Mouse (Mus musculus): ENCODE results near the gene Cep57l1.
A peak's percentile ranks its signal among the peaks of the same experiment; 100 is the strongest.
"Not testable (repeated sequence)": the region's sequence is repeated elsewhere in the genome, so short reads cannot be mapped to it uniquely, and the experiment has no call there.

Gene Cep57l1

DNA sequence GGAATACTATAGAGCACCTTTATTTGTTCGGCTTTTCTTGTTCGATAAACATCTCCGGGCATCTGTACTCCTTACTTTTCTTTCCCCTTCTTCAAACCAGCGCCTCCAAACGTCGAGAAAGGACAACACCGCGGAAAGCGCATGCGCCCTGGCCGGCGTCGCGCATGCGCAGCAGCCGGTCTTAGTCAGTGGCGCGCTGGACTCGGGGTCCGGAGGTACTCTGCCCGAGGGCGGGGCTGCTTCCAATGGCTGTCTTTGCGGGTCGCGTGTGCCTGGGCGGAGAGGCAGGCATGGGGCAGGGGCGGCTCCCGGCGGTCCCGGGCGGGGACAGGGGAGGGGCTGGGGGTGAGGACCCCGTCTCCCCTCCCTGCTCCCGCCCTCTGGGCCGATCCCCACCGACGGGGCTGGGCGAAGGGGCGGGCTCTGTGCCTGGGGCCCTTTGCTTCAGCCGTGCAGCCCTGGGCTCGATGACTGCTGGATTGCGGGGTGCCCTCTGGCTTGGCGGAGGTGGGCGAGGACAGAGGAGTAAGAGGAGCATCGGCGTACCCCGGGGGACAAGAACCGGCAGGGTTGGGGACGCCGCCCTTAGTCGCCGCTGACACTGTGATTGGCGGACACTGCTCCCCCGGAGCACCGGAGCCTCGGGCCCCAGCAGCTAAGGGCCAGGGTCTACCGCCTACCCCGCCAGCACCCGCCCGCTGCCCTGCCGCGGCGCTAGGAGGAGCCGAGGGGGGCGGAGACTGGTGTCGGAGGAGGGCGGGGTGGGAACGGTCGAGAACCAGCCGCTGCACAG is at the start of gene Cep57l1, which contains the start of gene Sesn1:
Gene Cep57l1 (minus strand): TSS at position 101 of the 793 bp plus-strand sequence.
Gene Sesn1 (plus strand): TSS at position 165 of the 793 bp plus-strand sequence.
- DNase-seq = peak; percentile 99

DNA sequence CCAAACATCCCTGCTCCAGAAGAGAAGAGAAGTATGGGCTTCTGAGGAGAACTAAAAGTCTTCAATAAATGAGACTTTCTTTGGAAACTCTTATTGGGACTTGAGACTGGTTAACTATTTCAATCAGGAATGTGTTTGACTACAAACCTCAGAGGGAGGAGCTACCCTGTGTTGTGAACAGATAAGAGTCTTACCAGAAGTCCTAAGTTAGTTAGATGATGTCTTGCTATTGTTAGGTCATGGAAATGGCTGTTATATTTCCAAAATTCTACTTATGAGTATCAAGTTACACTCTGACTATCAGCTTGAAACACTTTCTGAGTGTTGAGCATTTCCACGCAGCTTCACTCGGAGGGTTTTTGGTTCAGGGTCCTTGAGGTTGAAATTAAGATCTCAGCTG is 39.0 kb upstream of the Cep57l1 start:
- DNase-seq = no peak

DNA sequence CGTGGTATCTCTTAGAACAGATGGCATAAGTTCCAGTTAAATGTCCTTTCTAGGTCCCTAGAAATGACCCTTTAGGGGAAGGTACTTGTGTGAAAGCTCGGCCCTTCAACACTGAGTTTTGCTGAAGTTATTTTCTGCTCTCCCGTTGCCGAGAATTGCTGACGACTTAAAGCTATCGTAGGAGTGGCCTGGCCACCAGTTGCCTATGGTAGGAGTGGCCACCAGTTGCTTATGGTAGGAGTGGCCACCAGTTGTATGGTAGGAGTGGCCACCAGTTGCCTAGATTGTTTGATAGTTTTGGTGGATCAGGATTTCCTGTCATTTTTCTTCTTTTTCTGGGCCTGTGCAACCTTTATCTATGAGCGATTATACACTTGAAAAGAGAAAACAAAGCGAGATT is 38.1 kb upstream of the Cep57l1 start:
- DNase-seq = peak; percentile 77

DNA sequence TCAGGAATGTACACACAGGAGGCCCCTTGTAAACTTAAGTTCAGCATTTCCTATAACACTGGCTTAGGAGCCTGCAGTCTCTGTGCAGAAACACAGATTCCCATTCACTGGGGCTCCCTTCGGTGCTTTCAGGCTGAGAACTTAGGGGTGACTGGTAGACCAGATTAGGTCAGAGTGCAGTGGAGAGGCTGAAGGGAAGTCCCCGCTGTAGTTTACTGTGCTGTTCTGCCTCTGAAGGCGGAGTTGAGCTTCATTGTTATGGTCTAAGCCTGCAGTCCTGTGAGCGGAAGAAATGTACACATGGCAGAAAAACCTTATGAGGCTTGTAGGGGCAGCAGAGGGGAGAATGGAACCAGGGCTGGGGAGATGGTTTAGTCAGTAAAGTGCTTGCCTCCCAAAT is 29.2 kb upstream of the Cep57l1 start:
- peak; percentile 74 for DNase-seq

DNA sequence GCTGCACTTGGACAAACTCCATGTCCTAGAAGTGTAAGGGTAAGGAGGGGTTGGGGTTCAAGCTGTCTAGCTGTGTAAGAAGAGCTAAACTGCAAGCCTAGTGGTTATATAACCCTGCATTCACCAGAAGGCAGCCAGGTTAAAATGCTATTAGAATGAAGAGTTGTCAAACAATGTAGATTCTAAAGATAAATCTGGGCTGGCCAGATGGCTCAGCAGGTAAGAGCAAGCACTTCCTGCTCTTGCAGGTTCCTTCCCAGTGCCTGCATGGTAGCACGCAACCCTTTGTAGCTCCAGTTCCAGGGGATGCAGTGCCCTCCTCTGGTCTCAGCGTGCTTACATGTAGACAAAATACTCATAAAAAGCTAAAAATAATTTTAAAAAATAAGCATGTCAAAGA is 24.5 kb upstream of the Cep57l1 start:
- DNase-seq = peak; percentile 83

DNA sequence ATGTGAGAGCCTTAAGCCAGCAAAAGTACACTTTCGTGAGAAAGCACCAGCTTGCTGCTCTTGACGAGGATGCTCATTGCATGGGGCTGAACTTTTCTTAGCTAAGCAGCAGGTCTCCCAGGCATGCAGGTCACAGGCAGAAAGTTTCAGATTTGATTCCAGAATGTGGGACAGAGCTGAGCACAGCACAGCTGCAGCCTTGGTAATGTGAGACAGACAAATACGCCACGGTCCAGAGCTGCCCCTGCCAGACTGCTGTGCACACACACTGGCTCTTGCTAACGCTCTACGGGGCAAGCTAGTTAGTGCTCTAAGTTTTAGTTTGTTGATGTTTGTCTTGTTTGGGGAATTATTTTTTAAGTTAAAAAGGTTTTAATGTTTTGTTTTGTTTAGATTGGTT is 22.5 kb upstream of the Cep57l1 start:
- DNase-seq = peak; percentile 87

DNA sequence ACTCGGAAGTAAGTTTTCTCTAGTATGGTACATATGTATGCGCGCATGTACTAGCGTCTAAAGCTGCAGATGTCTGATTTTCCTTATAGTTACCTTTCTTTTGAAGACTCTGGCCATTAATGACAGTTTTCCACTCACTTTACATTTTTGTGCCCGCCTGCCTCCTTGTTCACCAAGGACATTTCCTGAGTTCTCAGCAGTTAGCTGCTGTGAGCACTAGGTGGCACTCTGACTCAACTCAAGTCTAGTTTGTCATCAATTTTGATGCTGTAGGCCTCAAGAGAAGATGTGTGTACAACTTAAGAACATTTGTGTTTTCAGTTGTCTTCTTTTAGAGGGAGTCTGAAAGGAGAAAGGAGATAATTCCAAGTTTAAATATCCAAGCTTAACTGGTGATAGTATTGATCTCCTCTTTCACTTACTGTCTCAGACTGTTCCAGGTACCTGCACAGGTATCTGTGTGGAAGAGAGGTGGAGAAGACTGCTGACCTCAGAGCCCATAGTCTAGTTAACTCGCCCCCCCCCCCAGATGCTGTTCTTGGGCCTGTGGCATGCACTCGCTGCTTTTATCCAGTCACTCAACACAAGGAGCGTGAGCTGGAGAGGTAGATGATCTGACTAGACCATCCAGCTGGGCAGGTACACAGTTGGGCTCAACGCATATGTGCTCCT is 21.3 kb upstream of the Cep57l1 start:
- DNase-seq = peak; percentile 91

DNA sequence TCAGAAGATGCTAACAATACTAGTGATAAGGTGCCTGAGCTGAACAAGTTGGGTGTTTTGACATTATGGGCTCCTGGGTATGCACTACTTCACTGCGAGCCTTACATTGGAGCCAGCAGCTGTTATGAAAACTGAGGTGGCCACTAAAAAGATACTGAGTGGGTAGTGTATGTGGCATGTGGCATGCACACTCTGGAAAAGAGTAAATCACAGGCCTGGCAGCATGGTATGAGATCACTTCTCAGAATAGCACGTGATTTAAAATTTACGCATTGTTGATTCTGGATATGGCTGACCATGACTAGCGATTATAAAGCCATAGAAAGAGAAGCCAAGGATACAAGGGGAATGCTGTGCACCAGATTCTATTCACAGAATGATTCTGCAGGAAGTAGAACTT is 20.8 kb upstream of the Cep57l1 start:
- DNase-seq = peak; percentile 81

DNA sequence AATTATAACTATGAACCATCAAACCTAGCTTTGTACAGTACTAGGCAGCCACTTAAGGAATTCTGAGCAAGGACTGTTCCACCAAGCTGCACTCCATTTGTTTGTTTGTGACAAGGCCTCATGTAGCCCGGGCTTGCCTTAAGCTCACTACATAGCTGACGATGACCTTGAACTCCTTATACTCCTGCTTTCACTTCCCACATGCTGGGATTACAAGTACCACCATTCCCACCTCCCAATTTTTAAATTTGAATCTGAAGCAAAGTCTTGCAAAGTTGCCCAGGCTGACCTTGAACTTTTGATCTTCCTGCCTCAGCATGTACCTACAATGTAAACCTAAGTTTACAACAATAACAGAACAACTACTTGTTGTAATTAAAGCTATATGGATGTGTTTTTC is 20.3 kb upstream of the Cep57l1 start:
- DNase-seq = peak; percentile 19

DNA sequence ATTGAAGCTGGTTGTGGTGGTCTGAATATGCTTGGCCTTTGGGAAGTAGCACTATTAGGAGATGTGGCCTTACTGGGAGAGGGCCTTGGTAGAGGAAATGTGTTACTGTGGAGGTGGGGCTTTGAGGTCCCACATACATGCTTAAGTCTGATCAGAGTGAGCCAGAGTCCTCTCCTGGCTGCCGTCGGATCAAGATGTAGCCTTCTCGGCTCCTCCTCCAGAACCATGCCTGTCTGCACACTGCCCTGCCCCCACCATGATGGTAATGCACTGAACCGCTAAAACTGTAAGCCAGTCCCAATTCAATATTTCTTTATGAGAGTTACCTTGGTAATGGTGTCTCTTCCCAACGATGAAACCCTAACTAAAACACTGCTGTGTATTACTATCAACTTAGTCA is 19.5 kb upstream of the Cep57l1 start:
- DNase-seq = peak; percentile 49

DNA sequence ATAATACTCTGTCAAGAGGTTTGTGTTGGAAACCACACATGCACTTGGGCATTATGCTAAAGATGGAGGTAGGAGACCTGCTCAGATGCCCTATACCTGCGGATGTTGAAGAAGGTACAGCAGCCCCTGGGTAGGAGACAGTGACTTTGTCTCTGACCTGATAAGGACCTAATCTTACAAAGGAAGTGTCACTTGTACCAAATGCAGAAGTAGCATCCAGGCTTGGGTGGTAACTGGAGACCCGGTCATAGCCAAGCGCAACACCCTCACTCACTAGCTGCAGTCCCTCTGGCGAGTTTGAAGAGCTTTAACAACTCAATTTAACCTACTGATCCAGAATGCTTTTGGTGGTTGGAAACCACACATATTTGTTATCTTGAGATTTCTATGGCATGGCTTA is 18.1 kb upstream of the Cep57l1 start:
- DNase-seq = peak; percentile 61

DNA sequence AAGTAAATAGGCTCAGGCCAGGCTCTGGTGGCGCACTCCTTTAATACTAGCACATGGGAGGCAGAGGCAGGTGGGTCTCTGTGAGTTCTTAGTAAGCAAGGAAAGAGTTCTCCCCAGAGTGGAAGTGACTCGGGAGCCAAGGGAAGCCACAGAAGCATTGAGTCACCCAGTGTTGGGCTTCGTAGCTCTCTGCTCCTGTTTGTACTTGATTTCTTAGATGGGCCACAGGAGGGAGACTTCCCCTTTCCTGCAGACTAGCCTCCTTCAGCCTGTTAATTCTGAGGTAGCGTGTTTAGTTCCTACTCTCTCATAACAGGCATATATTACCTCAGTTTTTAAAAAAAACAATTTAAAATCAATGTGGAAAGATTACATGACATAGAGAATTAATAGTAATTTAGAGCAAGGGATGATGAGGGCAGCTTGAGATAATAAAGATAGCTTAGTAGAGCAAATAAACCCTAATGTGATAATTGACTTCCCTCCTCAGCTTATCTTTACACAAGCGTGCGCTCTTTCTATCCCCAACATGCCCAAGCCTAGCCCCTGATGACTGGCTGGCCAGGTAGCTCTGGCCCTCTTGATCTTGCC is 16.9 kb upstream of the Cep57l1 start:
- DNase-seq = peak; percentile 81

DNA sequence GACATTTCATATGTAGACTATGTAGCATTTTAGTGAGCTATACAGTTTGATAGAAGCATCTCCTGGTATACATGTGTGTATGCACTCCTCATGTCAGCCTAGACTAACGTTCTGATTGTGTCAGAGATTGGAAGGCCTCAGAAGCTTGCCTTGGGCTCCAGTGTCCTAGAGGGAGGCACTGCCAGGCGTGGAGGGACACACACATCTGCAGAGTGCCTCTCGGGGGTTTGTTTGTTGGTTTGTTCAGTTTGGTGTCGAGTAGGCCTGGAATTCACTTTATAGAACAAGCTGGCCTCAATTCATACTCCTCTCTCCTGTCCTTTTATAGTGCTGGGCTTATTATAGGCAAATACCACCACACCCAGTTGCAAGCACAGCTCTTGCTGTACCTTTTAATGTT is 16.3 kb upstream of the Cep57l1 start:
- peak; percentile 83 for DNase-seq

DNA sequence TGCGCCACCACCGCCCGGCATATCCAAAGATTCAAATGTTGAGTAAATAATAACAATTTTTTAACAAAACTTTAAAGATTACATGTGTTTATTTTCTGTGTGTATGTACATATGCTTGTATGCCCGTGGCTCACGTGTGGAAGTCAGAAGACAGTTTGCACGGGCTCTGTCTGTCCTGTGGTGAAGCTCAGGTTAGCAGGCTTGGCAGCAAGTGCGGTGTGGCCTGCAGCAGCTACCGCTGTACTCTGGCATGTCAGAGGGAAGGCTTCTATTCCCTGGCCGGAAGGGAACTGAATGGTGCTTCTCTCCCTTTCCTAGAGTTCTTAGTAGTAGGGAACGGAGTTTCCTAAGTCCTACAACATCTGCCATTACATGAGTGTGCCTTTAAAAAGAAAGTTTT is 15.4 kb upstream of the Cep57l1 start:
- DNase-seq = peak; percentile 92

DNA sequence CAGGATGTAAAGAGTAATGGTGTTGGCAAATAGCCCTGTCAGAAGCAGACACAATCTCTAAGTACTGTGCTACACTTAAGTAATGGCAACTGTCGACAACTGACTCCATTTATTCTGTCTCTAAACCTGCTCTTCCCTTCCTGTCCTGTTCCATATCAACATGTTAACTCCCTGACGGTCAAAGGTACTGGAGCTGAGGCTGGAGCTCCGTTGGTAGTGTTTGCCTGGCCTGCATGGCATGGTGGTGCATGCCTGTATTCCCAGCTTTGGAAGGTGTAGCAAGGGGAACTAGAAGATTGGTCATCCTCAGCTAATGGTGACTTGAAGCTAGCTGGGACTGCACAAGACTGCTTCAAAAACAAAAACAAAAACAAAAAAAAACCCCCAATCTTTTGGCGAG is 14.2 kb upstream of the Cep57l1 start:
- DNase-seq = peak; percentile 85

DNA sequence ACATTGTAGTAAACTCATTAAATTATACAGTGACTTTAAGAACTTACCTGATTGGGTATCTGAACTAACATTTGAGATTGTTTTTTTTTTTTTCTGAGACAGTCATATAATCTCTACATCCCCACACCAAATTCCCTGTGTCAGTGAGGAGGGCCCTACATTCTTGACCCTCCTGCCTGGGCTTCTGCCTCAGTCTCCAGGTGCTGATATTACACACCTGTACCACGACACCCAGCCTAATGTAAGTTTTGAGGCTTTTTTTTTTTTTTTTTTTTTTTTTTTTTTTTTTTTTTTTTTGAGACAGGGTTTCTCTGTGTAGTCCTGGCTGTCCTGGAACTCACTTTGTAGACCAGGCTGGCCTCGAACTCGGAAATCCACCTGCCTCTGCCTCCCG is 13.6 kb upstream of the Cep57l1 start:
- peak; percentile 79 for DNase-seq

DNA sequence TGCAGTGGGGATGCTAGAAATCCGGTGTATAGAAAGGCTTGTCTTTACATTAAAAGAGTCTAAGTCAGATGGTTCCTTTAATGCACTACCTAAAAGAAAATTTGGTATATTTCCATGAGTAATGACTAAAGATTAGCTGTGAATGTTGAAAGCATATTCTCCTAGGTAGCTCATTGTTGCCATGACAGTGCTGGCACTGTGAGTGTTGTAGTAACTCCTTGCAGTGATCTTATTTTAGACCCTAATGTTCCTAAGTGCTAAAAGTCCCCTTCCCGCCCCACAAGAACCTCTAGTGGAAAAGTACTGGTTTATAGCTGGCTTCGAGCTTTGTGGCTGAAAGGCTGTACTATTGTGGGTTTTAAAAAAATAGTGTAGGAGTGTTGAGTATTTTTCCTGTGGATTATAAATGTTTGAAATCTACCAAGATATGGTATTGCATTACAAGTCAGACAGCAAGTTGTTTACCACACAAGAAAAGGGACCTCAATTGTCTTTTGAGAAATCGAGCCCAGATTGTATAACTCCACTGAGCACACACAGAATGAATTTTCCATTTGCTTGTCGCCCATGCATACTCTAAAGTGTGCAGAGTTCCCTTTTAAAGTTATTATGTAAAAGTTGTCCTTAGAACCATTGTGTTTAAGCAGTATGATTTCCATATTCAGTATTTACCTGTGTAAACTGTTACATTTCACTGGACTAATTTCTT is 13.1 kb upstream of the Cep57l1 start:
- DNase-seq = peak; percentile 91

DNA sequence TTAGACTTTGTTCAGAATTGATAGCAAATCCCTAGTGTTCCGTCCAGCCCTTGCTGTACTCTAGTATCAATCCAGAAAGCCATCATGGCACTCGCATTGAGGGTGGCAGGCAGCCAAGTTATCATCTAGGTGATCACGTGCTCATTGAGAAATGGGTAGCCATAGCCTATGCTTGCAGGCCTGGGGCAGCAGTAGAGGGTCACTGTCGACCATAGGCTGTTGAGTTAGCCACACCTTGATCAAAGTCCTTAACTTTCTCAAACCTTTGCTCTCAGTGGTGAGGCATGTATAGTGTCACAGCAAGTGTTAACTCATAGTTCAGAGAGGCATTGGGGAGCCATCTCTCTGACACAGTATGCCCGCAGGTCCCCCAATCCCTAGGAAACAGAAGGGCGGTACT is 11.5 kb upstream of the Cep57l1 start:
- peak; percentile 82 for DNase-seq

DNA sequence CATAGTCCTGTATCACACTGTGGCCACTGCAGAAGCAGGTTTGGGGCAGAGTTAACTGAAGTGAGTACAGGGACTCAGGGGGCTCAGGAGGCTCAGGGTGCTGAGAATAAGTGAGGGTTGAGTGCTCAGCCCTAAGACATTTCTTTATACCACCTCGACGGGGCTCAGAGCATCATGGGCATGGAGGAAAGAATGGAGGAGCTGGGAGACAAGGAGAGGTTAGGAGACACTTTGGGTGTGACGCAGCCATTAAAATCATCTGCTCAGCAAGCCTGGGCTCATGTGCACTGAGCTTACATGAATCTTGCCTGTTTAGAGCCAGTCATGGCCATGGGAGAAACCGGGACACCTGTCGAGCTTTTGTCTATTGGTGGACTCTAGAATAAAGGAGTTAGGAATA is 10.7 kb upstream of the Cep57l1 start:
- peak; percentile 82 for DNase-seq

DNA sequence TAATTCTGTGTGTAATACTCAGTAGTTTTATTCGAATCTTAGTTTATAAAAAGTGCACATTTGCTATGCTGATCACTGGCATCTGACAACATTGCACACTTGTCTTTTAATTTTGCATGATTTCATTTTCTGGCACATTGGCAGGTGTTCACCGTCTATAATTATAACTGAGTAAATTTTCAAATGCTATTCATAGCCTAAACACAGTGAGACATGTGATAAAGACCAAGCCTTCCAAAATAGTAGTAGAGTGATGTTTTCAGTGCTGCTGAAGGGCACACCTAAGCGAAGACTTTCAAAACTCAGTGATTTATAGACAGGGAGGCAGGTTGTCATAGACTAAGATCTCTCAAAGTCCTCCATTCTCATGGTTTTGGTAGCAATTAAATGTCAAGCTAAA is 9.6 kb upstream of the Cep57l1 start:
- peak; percentile 36 for DNase-seq

DNA sequence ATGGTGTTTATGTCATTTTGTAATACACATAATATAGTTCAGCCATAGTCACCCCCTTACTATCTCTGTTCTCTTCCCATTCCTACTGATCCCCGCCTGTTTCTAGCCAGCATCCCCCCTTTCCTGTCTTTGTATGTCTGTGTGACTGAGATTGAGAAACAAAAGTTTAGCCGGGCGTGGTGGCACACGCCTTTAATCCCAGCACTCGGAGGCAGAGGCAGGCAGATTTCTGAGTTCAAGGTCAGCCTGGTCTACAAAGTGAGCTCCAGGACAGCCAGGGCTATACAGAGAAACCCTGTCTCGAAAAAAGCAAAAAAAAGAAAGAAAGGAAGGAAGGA is 9.0 kb upstream of the Cep57l1 start:
- not testable (repeated sequence) for DNase-seq

DNA sequence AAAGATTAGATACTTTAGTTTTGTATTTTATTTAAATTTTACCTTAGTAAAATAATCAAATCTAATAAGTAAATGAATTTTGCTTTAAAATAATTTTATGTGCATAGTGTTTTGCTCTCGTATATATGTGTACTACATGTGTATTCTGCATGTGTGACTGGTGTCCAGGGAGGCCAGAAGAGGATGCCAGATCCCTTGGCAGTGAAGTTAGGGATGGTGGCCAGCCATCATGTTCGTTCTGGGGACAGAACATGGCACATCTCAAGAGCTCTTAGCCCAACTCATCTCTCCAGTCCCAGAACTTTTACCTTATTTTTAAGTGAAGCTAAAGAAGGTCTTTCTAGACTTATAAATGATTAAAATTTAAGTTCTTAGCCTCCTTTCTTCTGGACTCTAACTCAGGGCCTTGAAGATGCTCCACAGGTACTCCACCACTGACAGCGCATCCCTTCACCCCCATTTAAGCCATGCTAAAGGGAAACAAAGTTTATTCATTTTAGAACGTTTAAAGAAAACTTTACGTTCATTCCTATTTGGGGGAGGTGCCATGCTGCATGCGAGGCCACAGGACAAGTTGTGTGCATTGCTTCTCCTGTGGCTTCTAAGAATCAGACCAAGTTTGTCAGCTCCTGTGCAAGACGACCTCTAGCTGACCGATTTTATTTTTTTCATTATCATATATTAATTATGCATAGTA is 8.5 kb upstream of the Cep57l1 start:
- peak; percentile 74 for DNase-seq

DNA sequence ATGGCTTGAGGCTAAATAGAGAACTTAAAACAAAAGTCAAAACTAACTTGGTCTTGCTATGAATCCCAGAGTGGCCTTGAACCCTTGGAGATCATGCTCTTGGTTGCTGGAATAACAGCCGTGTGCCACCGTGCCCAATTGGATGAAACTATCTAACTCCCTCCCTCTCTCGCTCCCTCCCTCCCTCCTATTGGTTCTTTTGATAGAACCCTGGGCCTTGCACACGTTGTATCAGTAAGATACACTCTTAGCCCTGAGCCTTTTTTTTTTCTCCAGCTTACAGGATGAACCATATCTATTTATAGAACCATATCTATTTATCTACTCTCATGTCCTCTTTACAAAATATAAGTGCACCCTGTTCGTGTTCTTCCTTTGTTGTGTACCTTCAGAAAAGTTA is 6.8 kb upstream of the Cep57l1 start:
- no peak for DNase-seq

Data from heart, adult 11 months (tissue).